Mouse (Mus musculus) kidney, embryonic 16.5 days (tissue): ENCODE data around the gene Cdc42ep2. TPM values are rescaled to one million over a fixed set of nuclear protein-coding genes. Genes with fewer than 3 reads are reported as not detected.

Experiments
- ATAC-seq: fragments of 200-750 bp; cut with Nextera tagmentation; 2 replicates; pipeline ENCODE4 v1.8.0; 2017; ENCODE audit warnings: moderate TSS enrichment; ENCODE audit not compliant: low FRiP score, low TSS enrichment
- H3K27ac ChIP-seq: fragments of 300-500 bp; sonication (generic); 2 replicates; pipeline ENCODE4 v1.5.1; 2014; ENCODE audit warnings: low read length
- H3K27me3 ChIP-seq: fragments of 300-500 bp; sonication (generic); 2 replicates; pipeline ENCODE4 v1.6.1; 2014; ENCODE audit warnings: low read length, control low read depth, mixed read lengths; ENCODE audit not compliant: insufficient read depth
- H3K36me3 ChIP-seq: fragments of 300-500 bp; sonication (generic); 2 replicates; pipeline ENCODE4 v1.6.1; 2014; ENCODE audit warnings: low read length, control low read depth, mixed read lengths; ENCODE audit not compliant: insufficient read depth
- H3K4me1 ChIP-seq: fragments of 300-500 bp; sonication (generic); 2 replicates; pipeline ENCODE4 v1.6.1; 2014; ENCODE audit warnings: low read length, control low read depth, mixed read lengths; ENCODE audit not compliant: insufficient read depth
- H3K4me2 ChIP-seq: fragments of 300-500 bp; sonication (generic); replicated peaks from 2 replicates; pipeline ENCODE4 v1.6.1; 2014; ENCODE audit warnings: low read depth, low read length
- H3K4me3 ChIP-seq: fragments of 300-500 bp; sonication (generic); 2 replicates; pipeline ENCODE4 v1.5.1; 2014; ENCODE audit warnings: mild to moderate bottlenecking, low read length
- H3K9ac ChIP-seq: fragments of 300-500 bp; sonication (generic); replicated peaks from 2 replicates; pipeline ENCODE4 v1.6.1; 2014; ENCODE audit warnings: low read length
- H3K9me3 ChIP-seq: fragments of 300-500 bp; sonication (generic); 2 replicates; pipeline ENCODE4 v1.6.1; 2016; ENCODE audit warnings: low read length, control low read depth
- WGBS: fragments of 180-500 bp; shearing (Covaris S2); extraction: QIAGEN DNeasy Blood & Tissue Kit; methylation state at CpG from one replicate; pipeline ENCODE4 v1.1.7; 2014; 5-methylcytosine and 5-hydroxymethylcytosine counted together
- polyA plus RNA-seq: library from polyadenylated mRNA; unstranded; fragments of >200 nt; fragmentation: Nextera tagmentation; extraction: Ambion mirVana; gene quantifications from 2 replicates; pipeline ENCODE4 v1.2.1, GENCODE M21; 2015

Gene Cdc42ep2
- polyA plus RNA-seq, 1 experiment from 2014 or later: 16.5 TPM

DNA sequence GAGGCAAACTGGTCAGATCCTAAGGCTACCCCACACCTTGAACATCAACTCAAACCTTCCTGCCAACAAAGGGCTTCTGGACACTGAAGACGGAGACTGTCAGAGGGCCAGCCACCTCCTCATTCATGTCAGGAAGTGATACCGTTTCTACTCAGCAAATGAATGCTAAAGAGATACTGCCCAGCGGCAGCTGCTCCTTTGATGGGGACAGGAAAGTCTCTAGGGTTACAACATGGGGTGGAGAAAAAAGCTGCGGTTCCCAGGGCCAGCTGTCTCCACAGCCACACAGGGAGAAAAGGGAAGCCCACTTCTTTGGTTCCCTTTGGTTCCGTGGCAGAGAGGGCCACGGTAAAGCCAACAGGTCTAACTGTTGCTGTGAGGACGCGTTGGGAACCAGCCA, 19.5 kb upstream of the Cdc42ep2 start:
- Histone ChIP-seq H3K4me1 (peaks cover 43% of the 10 kb centered on the region), H3K4me3 (no peak overlapping the region), H3K9me3 (no peaks in the 10 kb centered on the region), H3K27ac (peak overlapping the region; percentile 11), H3K36me3 (peaks cover 15% of the 10 kb centered on the region), H3K4me2 (no peak overlapping the region), H3K9ac (no peak overlapping the region), H3K27me3 (no peaks in the 10 kb centered on the region)
- 61% methylated on average over 8 of the region's 8 CpGs for WGBS
- ATAC-seq: no peak

DNA sequence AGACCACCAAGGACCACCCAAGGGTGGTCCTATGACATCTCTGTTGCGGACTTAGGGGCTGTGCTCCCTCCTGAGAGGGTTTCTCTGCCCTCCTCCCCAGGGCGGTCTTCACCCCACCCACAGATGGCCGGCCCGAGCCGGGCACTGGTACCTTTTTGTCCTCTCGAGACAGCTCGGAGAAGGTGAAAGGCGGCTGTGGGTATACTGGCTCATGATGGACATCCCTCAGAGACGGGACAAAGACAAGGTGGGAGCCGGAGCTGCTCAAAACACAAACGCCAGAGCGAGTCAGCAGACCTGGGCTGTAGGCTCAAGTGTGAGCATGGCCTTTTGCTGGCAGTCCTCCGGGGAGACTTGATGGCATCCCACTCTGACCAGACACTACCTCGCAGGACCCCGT, 18.8 kb upstream of the Cdc42ep2 start:
- H3K4me2 ChIP-seq: no peak overlapping the region
- peaks cover 43% of the 10 kb centered on the region for H3K4me1 ChIP-seq
- H3K9me3 ChIP-seq: no peaks in the 10 kb centered on the region
- no peak for ATAC-seq
- 88% methylated on average over 15 of the region's 15 CpGs for WGBS
- peaks cover 11% of the 10 kb centered on the region; the same call in 1 of the 2 replicates for H3K36me3 ChIP-seq
- no peak overlapping the region for H3K27ac ChIP-seq
- no peak overlapping the region for H3K9ac ChIP-seq
- H3K27me3 ChIP-seq: no peaks in the 10 kb centered on the region
- H3K4me3 ChIP-seq: no peak overlapping the region

DNA sequence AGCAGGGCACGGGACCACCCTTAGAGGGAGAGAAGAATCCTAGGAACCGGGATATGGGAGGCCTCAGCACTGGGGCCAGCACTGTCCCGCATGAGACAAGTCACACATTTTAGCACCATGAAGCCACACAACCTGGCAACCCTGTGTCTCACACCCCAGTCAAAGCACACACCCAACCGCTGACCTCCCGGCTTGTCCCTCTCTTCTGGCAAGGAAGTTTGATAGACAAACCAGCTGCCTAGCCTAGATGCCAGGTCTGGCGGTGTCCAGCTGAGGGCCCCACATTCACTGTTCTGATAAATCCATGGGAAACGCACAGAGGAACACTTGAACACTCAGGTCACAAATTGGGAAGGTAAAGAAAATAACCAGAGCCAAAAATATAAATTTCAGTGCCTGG, 18.0 kb upstream of the Cdc42ep2 start:
- H3K9ac ChIP-seq: no peak overlapping the region
- no peaks in the 10 kb centered on the region for H3K9me3 ChIP-seq
- H3K27ac ChIP-seq: no peak overlapping the region
- H3K4me1 ChIP-seq: peaks cover 51% of the 10 kb centered on the region
- no peak for ATAC-seq
- no peaks in the 10 kb centered on the region for H3K27me3 ChIP-seq
- peaks cover 6% of the 10 kb centered on the region; the same call in 1 of the 2 replicates for H3K36me3 ChIP-seq
- WGBS: 93% methylated on average over 7 of the region's 7 CpGs
- H3K4me3 ChIP-seq: no peak overlapping the region
- no peak overlapping the region for H3K4me2 ChIP-seq

DNA sequence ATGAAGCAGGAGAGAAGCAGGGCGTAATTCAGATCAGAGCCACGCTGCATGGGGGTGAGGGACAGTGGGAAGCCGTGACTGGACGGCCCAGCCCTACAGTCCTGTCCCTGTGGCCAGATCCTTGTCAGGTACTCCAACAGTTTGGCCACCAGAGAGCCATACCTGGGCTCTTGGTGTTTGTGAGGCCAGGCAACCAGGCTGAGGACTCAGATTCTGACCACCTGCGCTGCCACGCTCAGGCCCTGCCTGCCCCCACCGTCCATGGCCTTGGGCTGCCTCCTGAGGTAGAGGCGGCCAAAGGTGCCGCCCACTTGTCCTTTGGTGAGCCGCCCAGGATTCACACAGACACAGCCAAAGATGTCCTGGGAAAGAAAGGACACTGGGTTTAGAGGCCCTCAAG, 16.0 kb upstream of the Cdc42ep2 start:
- peak overlapping the region; percentile 91 for H3K27ac ChIP-seq
- WGBS: 82% methylated on average over 10 of the region's 10 CpGs
- no peaks in the 10 kb centered on the region for H3K27me3 ChIP-seq
- H3K4me1 ChIP-seq: peaks cover 53% of the 10 kb centered on the region
- H3K4me2 ChIP-seq: no peak overlapping the region
- no peak for ATAC-seq
- no peaks in the 10 kb centered on the region for H3K9me3 ChIP-seq
- no peak overlapping the region for H3K4me3 ChIP-seq
- H3K36me3 ChIP-seq: peaks cover 6% of the 10 kb centered on the region; the same call in 1 of the 2 replicates
- 0 out of 2 replicates have a peak overlapping the region, but pooled peaks have one; percentile 41 for H3K9ac ChIP-seq

DNA sequence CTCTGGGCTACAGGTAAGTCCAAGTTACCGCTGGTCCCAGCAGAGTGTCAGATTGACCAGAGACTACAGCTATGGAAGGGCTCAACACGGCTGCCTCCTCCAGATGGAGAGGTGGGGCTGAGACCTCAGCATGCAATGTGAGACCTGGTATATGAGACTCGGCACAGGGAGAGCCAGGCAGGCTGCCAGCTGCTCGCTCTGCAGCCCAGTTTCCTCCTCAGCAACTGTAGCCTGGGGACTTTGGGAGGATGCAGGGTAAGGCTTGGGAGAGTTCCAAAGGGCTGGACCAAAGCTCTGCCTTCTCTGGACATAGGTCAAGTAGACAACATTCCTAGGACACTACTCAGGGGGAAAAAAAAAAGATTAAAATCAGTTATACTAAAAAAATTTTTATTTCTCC, 15.6 kb upstream of the Cdc42ep2 start:
- Histone ChIP-seq H3K9me3 (no peaks in the 10 kb centered on the region), H3K4me1 (peaks cover 53% of the 10 kb centered on the region), H3K9ac (no peak overlapping the region), H3K27ac (peak overlapping the region; percentile 91), H3K27me3 (no peaks in the 10 kb centered on the region), H3K36me3 (peaks cover 6% of the 10 kb centered on the region; the same call in 1 of the 2 replicates), H3K4me2 (no peak overlapping the region), H3K4me3 (no peak overlapping the region)
- WGBS: 28% methylated on average over 4 of the region's 4 CpGs
- ATAC-seq: peak; percentile 24; the same call in 1 of the 2 replicates

DNA sequence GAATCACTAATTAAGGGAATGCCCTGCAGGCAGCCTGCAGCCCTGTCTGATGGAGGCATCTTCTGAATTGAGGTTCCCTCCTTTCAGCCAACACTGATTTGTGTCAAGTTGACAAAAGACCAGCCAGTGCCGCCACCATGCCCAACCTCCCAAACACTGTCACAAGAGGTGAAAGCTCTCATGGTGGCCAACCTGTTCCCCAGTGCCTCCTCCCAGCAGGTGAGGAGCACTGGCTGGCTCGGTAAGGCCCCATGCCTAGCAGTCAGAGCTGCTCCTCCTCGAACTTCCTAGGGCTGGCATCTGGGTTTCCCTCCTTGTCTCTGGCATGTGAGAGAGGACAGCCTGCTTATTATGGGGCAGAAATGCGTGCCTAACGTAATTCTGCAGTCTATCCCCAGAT, 15.1 kb upstream of the Cdc42ep2 start:
- H3K9me3 ChIP-seq: no peaks in the 10 kb centered on the region
- peaks cover 6% of the 10 kb centered on the region; the same call in 1 of the 2 replicates for H3K36me3 ChIP-seq
- no peaks in the 10 kb centered on the region for H3K27me3 ChIP-seq
- no peak overlapping the region for H3K9ac ChIP-seq
- no peak overlapping the region for H3K4me3 ChIP-seq
- ATAC-seq: no peak
- peaks cover 53% of the 10 kb centered on the region for H3K4me1 ChIP-seq
- H3K4me2 ChIP-seq: no peak overlapping the region
- peak overlapping the region; percentile 91 for H3K27ac ChIP-seq
- 78% methylated on average over 5 of the region's 5 CpGs for WGBS

DNA sequence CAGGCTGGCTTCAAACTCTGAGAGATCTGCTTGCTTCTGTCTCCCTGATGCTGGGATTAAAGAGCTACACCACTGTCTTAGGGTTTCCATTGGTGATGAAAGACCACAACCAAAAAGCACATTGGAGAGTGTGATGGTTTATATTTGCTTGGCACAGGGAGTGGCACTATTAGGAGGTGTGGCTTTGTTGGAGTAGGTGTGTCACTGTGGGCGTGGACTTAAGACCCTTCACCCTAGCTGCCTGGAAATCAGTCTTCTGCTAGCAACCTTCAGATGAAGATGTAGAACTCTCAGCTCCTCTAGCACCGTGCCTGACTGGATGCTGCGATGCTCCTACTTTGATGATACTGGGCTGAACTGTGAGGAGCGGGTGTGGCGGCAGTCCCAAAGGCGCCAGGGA, 13.9 kb upstream of the Cdc42ep2 start:
- ATAC-seq: no peak
- no peak overlapping the region for H3K27ac ChIP-seq
- no peak overlapping the region for H3K4me3 ChIP-seq

DNA sequence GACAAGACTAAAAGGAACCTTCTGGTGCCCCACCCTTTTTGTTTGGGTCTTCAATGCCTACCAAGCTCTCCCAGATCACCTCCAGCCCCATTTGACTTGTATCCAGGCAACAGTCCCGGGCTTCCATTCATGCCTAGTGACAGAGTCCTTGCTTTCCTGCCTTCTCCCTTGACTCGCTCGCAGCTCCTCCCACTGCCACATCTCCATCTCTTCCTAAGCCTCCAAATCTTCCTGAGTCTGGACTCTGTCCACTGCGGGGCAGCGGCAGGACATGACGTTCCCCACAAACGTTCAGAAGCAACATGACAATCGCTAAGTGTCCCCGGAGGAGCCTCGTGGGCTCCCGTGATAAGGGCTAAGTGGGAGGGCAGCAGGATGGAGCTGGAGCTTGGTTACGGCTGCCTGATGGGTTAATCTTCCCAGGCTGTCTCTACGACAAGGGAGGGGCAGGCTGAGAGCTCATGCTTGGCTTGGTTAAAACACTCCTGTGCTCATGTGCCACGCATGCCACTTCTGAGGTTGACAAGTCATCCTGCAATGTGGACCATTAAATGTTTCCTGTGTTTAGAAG, 13.3 kb upstream of the Cdc42ep2 start:
- Histone ChIP-seq H3K4me1 (peaks cover 46% of the 10 kb centered on the region), H3K4me3 (no peak overlapping the region), H3K27ac (no peak overlapping the region), H3K9me3 (no peaks in the 10 kb centered on the region), H3K36me3 (no peaks in the 10 kb centered on the region; the same call in 1 of the 2 replicates), H3K9ac (no peak overlapping the region), H3K27me3 (no peaks in the 10 kb centered on the region), H3K4me2 (0 out of 2 replicates have a peak overlapping the region, but pooled peaks have one; percentile 13)
- WGBS: 22% methylated on average over 14 of the region's 14 CpGs
- ATAC-seq: no peak

More for the DNA sequence above, 13.9 kb upstream of the Cdc42ep2 start:
- Histone ChIP-seq H3K27me3 (no peaks in the 10 kb centered on the region), H3K4me2 (no peak overlapping the region), H3K4me1 (peaks cover 46% of the 10 kb centered on the region), H3K9ac (no peak overlapping the region), H3K9me3 (no peaks in the 10 kb centered on the region), H3K36me3 (peaks cover 3% of the 10 kb centered on the region; the same call in 1 of the 2 replicates)
- WGBS: 90% methylated on average over 6 of the region's 6 CpGs

DNA sequence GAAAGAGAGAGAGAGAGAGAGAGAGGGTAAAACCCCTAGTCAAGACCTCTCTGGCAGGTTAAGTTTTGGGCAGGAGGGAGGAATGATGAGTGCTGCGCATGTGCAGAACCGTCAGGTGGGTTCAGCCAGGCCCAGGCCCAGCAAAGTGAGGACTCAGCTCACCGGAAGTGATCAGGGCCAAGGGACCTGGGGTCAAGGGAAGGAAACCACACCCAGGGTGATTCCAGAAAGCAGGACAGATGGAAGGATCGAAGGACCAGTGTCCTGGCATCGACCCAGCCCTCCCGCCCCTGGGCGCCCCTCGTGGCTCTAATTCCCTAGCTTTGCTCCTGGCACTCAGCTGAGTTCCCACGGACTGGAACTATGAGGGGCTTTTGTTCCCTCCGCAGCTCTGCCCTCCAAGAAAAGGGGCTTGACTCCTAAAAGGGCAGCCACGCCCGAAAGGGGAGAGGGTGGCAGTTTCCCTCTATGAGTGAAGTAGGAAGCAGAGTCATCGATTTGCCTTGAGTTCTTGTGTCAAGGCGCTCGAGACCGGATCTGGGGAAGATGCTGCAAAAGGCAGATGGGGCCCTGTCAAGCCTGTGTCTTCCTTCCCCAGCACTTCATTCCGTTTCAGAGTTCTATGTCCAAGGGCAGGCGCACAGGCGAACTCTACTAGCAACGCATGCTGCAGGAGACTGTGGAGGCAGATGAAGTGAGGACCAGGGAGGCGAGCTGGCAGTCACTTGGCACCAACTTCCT, 12.6 kb upstream of the Cdc42ep2 start:
- 79% methylated on average over 21 of the region's 21 CpGs for WGBS
- no peak overlapping the region for H3K4me2 ChIP-seq
- ATAC-seq: no peak

DNA sequence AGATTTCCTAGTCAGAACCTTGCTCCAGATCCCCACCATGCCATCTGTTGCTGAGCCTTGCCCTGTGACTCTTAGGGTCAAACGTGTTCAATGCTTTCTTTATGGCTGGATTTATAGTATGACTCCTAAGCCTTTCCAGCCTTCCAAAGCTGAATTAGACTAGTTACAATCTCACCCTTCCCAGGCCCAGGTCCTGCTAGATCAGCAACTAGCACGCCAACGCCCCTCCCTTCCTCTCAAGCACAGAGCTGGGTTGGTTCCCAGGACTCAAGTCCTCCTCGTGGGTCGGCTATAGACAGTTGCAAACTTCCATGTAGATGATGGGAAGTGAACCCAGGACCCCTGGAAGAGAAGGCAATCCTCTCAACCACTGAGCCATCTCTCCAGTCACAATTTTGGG, 11.1 kb upstream of the Cdc42ep2 start:
- Histone ChIP-seq H3K4me1 (peaks cover 49% of the 10 kb centered on the region), H3K27ac (peak overlapping the region; percentile 67), H3K4me3 (no peak overlapping the region), H3K9ac (no peak overlapping the region; the same call in 1 of the 2 replicates), H3K27me3 (no peaks in the 10 kb centered on the region), H3K9me3 (no peaks in the 10 kb centered on the region), H3K4me2 (0 out of 2 replicates have a peak overlapping the region, but pooled peaks have one; percentile 17), H3K36me3 (no peaks in the 10 kb centered on the region)
- ATAC-seq: peak; percentile 47; the same call in 1 of the 2 replicates
- WGBS: 41% methylated on average over 5 of the region's 5 CpGs

More for the DNA sequence above, 12.6 kb upstream of the Cdc42ep2 start:
- H3K9ac ChIP-seq: 0 out of 2 replicates have a peak overlapping the region, but pooled peaks have one; percentile 1
- no peak overlapping the region for H3K4me3 ChIP-seq
- no peaks in the 10 kb centered on the region; the same call in 1 of the 2 replicates for H3K36me3 ChIP-seq
- H3K4me1 ChIP-seq: peaks cover 46% of the 10 kb centered on the region
- H3K27me3 ChIP-seq: no peaks in the 10 kb centered on the region
- H3K9me3 ChIP-seq: no peaks in the 10 kb centered on the region
- H3K27ac ChIP-seq: no peak overlapping the region
